Mouse (Mus musculus): ENCODE results near the gene Cbfa2t2. TPM values are rescaled to one million over a fixed set of nuclear protein-coding genes. Genes with fewer than 3 reads are reported as not detected.

The Cbfa2t2 gene
- polyA plus RNA-seq, 1 experiment, result 47.6 TPM

DNA sequence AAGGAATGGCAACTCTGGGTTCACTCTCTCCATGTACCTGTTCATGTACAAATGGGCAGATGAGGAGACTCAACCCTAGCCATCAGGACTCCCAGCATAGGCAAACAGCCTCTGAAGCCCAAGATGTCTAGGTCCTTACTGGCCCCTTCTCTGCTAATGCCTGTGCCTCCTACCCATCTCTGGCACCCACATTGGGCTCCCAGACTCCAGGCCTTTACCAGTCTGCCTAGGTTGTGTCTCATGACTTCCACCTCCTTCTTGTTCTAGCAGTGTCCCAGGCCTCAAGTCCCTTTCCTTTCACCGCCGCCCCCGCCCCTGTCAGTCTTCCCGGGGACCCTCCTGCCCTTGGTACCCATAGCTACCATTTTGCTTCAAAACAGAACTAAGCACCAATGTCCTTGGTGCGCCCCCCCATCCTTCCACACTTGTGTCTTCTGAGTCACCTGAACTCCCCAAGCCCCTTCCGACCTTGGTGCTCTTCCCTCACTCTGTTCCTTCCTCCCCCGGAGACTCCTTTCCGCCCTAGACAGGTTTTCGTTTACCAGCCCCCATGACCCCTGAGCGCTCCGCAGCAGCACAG is 29.1 kb upstream of the Cbfa2t2 start:
- no peak overlapping the region for H3K27ac ChIP-seq (ENCODE audit: insufficient read depth, low read length)
- TF ChIP-seq POLR2A (IDR thresholded peaks at IDR 0.05; ENCODE audit: low read depth, low read length) (no peak), CTCF (IDR thresholded peaks at IDR 0.05; ENCODE audit: borderline replicate concordance, insufficient read depth, low read length) (no peak)
- peak overlapping the region; percentile 76 for H3K4me3 ChIP-seq (ENCODE audit: insufficient read depth, low read length)
- H3K4me1 ChIP-seq (ENCODE audit: control insufficient read depth, insufficient read depth, low read length), result peaks cover 10% of the 10 kb centered on the region

DNA sequence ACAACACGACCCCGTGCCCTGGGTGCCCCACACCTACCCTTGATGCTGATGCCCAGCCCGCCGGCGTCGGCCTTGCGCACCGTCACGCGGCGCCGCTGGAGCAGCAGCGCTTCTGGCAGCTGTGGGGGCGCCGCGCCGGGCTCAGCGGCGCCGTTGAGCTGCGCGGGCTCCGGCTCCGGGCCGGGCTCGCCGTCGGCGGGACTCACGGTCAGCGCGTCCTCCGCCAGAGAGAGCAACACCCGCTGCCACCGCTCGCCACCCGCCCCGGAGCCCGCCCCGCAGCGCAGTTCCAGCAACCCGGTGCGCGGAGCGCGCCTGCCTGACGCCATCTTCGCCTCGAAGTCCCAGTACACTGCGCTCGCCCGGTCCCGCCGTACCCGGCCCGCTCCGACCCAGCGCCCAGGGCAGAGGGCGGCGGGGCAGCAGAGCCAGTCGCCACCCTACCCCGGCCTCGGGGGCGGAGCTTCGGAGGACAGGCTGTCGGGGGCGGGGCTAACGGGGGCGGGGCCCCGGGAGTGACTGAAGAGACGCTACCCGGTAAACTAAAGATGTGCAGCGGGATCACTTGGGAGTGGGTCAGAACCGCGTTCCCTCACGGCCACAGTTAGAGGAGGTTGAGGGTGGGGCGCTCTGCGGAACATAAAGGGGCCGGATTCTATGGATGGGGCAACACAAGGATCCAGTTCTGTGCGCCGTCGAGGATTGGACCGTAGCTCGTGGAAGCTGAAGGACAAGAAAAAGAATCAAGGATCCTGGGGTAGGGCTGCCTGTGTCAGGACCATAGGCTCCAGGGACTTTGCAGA is 28.4 kb upstream of the Cbfa2t2 start, which contains the start of gene Snta1:
TSS of gene Snta1 (minus strand) at position 457 of the 803 bp plus-strand sequence.
- Histone ChIP-seq H3K27ac (ENCODE audit: insufficient read depth, low read length) (no peak within 1 kb of the TSS), H3K4me3 (ENCODE audit: insufficient read depth, low read length) (peak within 1 kb of the TSS; percentile 76), H3K4me1 (ENCODE audit: control insufficient read depth, insufficient read depth, low read length) (peaks cover 10% of the 10 kb centered on the region)
- TF ChIP-seq CTCF (IDR thresholded peaks at IDR 0.05; ENCODE audit: borderline replicate concordance, insufficient read depth, low read length), result no peak
- peak; percentile 90 for TF ChIP-seq POLR2A (IDR thresholded peaks at IDR 0.05; ENCODE audit: low read depth, low read length)

DNA sequence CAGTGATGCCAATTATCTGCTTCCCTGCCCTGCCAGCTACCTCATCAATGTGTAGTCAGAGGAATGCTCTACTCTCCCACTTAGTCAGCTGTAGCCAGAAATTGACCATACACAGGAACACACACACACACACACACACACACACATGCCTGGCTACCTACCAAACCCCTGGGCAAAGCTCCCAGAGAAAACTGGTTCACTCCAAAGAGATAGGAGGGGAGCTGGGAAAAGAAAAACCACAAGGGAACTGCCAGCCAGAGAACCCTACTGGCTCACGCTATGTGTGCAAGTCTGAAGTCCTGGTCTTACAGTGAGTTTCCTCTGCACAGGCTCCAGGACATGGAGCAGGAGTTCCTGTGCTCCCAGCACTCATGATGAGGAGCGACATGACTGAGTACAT is 25.9 kb upstream of the Cbfa2t2 start:
- no peak overlapping the region for H3K4me3 ChIP-seq (ENCODE audit: insufficient read depth, low read length)
- H3K27ac ChIP-seq (ENCODE audit: insufficient read depth, low read length), result peak overlapping the region; percentile 22
- no peak for TF ChIP-seq CTCF (IDR thresholded peaks at IDR 0.05; ENCODE audit: borderline replicate concordance, insufficient read depth, low read length)
- no peak for TF ChIP-seq POLR2A (IDR thresholded peaks at IDR 0.05; ENCODE audit: low read depth, low read length)
- H3K4me1 ChIP-seq (ENCODE audit: control insufficient read depth, insufficient read depth, low read length), result peaks cover 5% of the 10 kb centered on the region

DNA sequence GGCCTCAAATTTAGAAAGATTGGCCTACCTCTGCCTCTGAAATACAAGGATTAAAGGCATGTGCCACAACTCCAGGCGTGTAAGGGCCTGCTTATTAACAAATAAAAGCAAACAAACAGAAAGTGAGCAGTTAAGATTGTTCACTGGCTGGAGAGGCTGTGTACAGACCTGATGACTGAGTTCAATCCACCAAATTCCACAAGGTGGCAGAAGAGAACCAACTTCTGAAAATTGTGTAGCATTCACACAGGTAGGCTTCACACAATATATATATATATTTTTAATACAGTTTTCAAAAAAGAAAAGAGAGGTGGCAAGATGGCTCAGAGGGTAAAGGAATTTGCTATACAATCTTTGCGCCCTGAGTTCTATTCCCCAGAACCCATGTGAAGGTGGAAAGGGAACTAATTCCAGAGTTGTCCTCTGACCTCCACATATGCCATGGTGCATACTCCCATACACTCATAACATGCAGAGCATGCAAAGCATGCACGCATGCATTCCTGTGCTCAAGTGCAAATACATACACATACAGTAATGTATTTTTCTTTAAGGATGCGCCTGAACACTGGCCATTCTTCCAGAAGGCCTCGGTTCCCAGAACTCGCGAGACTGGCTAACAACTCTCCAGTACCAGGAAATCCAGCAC is 24.1 kb upstream of the Cbfa2t2 start:
- Histone ChIP-seq H3K4me3 (ENCODE audit: insufficient read depth, low read length) (no peak overlapping the region), H3K4me1 (ENCODE audit: control insufficient read depth, insufficient read depth, low read length) (peaks cover 5% of the 10 kb centered on the region), H3K27ac (ENCODE audit: insufficient read depth, low read length) (no peak overlapping the region)
- TF ChIP-seq CTCF (IDR thresholded peaks at IDR 0.05; ENCODE audit: borderline replicate concordance, insufficient read depth, low read length) (no peak), POLR2A (IDR thresholded peaks at IDR 0.05; ENCODE audit: low read depth, low read length) (no peak)

DNA sequence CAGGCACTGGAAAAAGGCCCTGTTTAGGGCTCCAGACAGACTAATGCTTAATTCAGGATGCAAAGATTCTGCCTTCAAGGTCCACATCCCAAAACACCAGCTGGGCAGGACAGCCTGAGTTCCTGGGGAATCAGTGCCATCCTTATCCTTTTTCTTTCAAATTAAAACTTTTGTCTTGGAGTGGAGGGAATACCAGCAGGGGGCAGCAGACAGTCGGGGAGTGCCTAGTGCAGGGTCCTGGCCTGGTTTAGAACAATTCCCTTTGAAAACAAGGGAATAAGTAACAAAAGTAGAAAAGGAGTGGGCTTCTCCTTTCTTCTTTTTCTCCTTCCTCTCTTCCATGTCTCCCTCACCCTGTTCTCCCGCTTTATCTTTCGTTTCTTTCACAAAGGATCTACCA is 19.2 kb upstream of the Cbfa2t2 start:
- Histone ChIP-seq H3K4me1 (ENCODE audit: control insufficient read depth, insufficient read depth, low read length) (peaks cover 4% of the 10 kb centered on the region), H3K4me3 (ENCODE audit: insufficient read depth, low read length) (no peak overlapping the region), H3K27ac (ENCODE audit: insufficient read depth, low read length) (no peak overlapping the region)
- TF ChIP-seq POLR2A (IDR thresholded peaks at IDR 0.05; ENCODE audit: low read depth, low read length), result no peak
- peak; percentile 55 for TF ChIP-seq CTCF (IDR thresholded peaks at IDR 0.05; ENCODE audit: borderline replicate concordance, insufficient read depth, low read length)

DNA sequence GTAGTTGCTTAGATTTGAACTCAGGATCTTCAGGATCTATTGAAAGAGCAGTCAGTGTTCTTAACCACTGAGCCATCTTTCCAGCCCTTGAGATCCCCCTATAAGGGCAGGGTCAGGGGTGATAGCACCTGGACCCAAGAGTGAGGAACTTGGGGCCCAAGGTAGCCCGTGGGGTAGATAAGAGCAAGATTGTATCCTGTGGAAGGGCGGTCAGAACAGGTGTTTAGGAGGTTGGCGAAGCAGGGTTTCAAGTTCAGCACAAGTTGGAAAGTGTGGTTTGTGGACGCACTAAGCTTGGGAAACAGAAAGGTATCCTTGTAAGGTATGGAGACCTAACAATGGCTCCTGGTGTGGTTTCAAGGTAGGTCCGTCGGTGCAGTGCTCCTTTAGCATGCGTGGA is 18.3 kb upstream of the Cbfa2t2 start:
- Histone ChIP-seq H3K27ac (ENCODE audit: insufficient read depth, low read length) (no peak overlapping the region), H3K4me1 (ENCODE audit: control insufficient read depth, insufficient read depth, low read length) (peaks cover 5% of the 10 kb centered on the region), H3K4me3 (ENCODE audit: insufficient read depth, low read length) (no peak overlapping the region)
- TF ChIP-seq CTCF (IDR thresholded peaks at IDR 0.05; ENCODE audit: borderline replicate concordance, insufficient read depth, low read length), result no peak

DNA sequence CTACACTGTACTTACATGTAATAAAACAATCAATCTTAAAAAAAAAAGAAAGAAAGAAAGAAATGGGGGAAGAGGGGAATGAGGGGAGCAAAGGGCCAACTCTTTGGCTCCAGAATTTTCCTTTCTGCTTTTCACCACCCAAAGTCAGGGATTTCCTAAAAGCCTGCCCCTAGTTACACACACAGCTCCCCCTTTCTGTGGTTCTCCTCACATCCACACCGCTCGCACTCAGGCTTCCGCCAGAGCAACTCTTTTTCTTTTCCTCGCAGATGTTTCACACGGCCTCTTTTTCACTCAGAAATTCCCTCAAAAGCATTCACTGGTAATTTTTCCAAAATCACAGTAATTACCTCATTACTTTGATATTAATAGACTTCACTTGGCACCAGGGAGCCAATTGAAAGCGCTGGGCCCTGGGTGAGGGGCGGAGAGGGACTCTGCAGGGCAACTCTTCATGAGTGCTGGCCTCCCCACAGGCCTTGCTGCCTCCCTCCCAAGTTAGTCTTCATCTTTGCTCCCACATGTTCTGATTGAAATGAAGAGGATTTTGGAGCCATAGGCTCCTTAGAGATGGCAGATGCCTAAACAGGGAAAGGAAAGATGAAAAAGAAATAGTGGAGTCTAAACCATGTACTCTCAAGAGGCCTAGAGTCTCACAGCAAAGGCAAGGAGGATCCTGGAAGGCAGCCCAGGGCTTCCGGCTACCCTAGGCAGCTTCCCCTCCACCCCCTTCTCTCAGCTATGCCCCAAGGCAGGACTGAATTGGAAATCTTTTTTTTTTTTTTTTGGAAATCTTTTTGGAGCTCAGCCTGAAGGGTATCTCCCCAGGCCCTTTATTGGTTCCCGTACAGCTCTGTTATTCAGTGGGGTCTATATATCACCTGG is 16.4 kb upstream of the Cbfa2t2 start:
- H3K27ac ChIP-seq (ENCODE audit: insufficient read depth, low read length), result no peak overlapping the region
- peaks cover 5% of the 10 kb centered on the region for H3K4me1 ChIP-seq (ENCODE audit: control insufficient read depth, insufficient read depth, low read length)
- TF ChIP-seq POLR2A (IDR thresholded peaks at IDR 0.05; ENCODE audit: low read depth, low read length) (no peak), CTCF (IDR thresholded peaks at IDR 0.05; ENCODE audit: borderline replicate concordance, insufficient read depth, low read length) (no peak)
- no peak overlapping the region for H3K4me3 ChIP-seq (ENCODE audit: insufficient read depth, low read length)

DNA sequence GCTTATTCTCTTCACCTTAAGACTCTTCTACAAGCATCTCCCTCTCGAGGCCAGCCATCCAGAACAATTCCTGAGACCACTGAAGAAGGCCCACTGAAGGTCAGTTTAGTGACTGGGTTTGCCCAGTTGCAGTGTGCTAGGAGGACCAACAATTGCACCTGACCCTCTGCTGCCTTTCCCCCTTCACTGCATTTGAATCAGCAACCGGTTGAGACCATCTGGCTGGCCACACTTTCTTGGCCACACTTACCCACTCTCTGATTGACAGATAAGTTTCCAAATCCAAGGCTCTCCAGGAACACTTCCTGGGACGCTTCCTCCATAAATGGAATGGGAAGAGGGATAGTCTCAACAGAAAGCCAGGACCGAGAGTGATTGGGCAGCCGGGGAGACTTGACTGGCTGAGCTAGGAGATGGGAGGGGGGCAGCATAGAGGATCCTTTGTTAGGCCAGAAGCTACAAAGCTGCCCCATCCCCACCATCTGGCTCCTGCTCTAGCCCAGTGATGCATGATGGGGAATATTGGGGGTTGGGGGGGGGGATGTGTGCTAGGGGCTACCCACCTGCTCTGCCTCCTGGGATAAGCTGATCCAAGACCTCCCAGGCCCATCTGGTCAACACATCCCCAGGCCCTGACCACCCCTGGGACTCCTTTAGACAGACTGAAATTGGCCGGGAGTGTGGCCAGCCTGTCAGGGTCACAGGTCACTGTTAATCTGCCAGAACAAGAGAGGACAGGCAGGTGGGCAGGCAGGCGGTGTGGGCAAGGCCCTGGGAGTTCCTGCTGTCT is 15.1 kb upstream of the Cbfa2t2 start:
- TF ChIP-seq POLR2A (IDR thresholded peaks at IDR 0.05; ENCODE audit: low read depth, low read length) (no peak), CTCF (IDR thresholded peaks at IDR 0.05; ENCODE audit: borderline replicate concordance, insufficient read depth, low read length) (no peak)
- no peak overlapping the region for H3K27ac ChIP-seq (ENCODE audit: insufficient read depth, low read length)
- peaks cover 5% of the 10 kb centered on the region for H3K4me1 ChIP-seq (ENCODE audit: control insufficient read depth, insufficient read depth, low read length)
- no peak overlapping the region for H3K4me3 ChIP-seq (ENCODE audit: insufficient read depth, low read length)

DNA sequence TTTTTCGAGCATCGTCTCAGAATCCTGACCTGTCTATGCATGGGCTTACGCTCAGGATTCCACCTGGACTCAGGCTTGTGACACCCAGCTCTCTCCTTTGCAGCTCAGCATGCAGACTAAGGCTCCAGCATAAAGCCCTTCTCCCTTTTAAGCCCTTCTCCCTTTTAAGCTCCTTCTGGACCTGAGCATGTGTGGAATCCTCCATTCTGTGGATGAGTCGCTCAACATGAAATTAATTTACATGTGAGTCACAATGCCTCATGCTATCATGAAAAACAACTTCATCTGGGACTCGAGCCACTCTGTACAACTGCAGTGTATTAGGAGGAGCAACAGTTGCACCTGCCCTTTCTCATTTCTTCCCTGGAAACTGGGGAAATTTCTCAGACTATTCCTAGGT is 14.1 kb upstream of the Cbfa2t2 start:
- TF ChIP-seq POLR2A (IDR thresholded peaks at IDR 0.05; ENCODE audit: low read depth, low read length) (no peak), CTCF (IDR thresholded peaks at IDR 0.05; ENCODE audit: borderline replicate concordance, insufficient read depth, low read length) (no peak)
- H3K27ac ChIP-seq (ENCODE audit: insufficient read depth, low read length), result no peak overlapping the region
- peaks cover 5% of the 10 kb centered on the region for H3K4me1 ChIP-seq (ENCODE audit: control insufficient read depth, insufficient read depth, low read length)
- no peak overlapping the region for H3K4me3 ChIP-seq (ENCODE audit: insufficient read depth, low read length)
